Mouse (Mus musculus) gastrocnemius, postnatal 14 days (tissue): ENCODE results near the gene Gm20489. TPM values are rescaled to one million over a fixed set of nuclear protein-coding genes. Genes with fewer than 3 reads are reported as not detected.

Source experiments
- DNase-seq: peaks from one replicate; pipeline ENCODE4 v3.0.0; 2021; ENCODE audit warnings: mixed read lengths
- intact Hi-C: fragments of 180-260 bp; cut with DNase I; formaldehyde crosslinking; loops from one replicate; pipeline ENCODE4 v1.15.1; 2025; ENCODE audit warnings: low total_unique reads
- long read RNA-seq, 2 experiments: library from polyadenylated mRNA; stranded (forward); transcript quantifications; one replicate each; pipeline ENCODE4 v2.0.0; 2021
- total RNA-seq, 2 experiments: library from RNA; stranded (reverse); gene quantifications; 2 replicates each; pipeline ENCODE4 v1.2.3; 2021

Gene Gm20489
- total RNA-seq: not detected
- long read RNA-seq, experiment 1: 0 reads
- long read RNA-seq, experiment 2: 0 reads

- no peak for DNase-seq
- intact Hi-C loops: no loop called here
Observed at GRCm38 (mm10) chrX:101268755-101269124, at the start of gene Gm20489. TSS of gene Gm20489 (minus strand) at chrX:101269023.

DNA sequence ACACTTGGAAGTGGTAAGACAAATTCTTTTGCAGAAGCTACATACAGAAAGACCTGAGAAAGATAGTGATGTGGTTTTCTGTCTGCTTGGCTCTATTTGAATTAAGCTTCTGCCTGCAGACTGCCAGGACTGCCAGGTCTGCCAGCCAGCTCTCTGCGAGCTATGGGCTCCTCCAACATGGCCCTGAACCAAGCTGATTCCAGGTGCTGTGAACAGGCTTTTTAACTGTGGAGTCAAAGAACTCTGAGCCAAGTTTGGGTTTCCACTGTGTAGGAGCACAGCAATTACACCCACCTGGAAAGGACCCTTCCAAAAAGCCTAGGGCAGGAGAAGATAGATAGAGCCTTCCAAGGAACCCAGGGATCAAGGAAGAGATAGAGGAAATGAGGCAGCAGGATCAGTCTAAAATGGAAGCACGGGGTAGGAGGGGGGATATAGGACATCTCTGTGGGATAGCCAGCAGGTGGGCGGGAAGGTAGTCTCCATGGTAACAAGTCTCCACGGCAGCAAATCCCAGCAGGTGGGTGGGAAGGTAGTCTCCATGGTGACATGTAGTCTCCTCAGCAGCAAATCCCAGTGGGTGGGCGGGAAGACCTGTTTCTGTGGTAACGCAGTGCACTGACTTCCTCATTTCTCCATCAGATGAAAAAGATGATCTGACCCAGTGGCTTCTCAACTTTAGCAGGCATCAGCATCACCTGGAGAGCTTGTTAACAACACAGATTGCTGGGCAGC, 45.0 kb upstream of the Gm20489 start:
- intact Hi-C loops: no loop called here
- DNase-seq: no peak

GRCm38 (mm10) chrX:101309299-101309698, 40.5 kb upstream of the Gm20489 start:
- no peak for DNase-seq
- intact Hi-C loops: no loop called here

DNA sequence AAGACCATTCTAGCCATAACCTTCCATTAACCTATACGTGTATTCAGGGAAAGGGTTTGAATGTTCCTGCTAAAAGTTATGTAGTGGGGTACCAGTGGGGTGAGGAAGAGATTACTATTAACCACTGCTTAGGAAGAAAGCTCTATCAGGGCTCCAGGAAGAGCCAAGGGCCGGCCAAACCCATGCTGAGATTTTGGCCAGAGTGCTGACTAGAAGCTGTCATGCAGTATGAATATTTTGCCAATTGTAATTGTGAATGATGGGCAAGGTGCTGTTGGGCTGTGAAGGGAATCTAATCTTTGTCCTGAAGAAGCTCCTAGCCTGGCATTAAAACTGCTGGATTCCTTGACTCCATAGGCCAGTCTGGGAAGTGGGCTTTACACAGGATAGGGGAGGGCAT, 35.8 kb upstream of the Gm20489 start:
- intact Hi-C loops: no loop called here

GRCm38 (mm10) chrX:101301654-101302053, 32.8 kb upstream of the Gm20489 start:
- DNase-seq: no peak
- intact Hi-C loops: no loop called here

More for the DNA sequence above, 35.8 kb upstream of the Gm20489 start:
- no peak for DNase-seq

GRCm38 (mm10) chrX:101300427-101301030, 31.7 kb upstream of the Gm20489 start:
- intact Hi-C loops: no loop called here
- DNase-seq: peak; percentile 25

GRCm38 (mm10) chrX:101299473-101300426, 30.9 kb upstream of the Gm20489 start:
- DNase-seq: no peak
- intact Hi-C loops: no loop called here

DNA sequence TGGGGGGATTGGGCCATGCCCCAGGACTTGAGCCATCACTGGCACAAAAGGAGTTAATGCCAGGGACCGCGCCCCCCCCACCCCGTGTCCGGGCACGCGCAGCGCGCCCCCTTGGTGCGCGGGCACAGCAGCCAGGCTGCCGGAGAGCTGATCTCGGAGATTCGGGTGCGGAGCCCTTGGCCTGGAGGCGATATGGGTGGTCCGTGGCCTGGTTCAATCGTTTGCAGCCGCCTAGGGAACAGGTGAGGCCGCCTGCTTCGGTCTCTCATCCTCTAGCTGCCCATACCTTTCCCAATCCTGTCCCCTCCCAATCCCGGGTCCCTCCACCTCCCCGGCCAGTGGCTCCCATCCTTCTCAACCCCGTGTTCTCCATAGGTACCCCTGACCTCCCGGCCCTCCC, 30.2 kb upstream of the Gm20489 start, which contains the start of gene Nlgn3:
Nlgn3 (plus strand) TSS at position 114 of the 400 bp plus-strand sequence.
- intact Hi-C loops: no loop called here
- DNase-seq: no peak

DNA sequence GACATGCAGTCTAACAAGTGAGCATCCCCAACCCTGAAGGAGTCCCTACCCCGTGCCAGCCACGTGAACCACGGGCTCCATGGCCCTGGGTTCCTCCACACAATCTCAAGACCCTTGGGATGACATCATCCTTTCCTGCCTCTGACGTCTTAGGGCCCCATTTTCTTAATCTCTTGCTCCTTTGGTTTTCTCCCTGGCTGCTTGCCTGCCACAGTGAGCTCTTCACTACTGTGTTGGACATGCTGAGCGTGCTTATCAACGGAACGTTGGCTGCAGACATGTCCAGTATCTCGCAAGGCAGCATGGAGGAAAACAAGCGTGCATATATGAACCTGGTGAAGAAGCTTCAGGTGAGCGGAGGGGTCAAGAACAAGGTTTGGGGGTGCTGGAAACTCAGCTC, 21.3 kb upstream of the Gm20489 start:
- no peak for DNase-seq
- intact Hi-C loops: no loop called here

DNA sequence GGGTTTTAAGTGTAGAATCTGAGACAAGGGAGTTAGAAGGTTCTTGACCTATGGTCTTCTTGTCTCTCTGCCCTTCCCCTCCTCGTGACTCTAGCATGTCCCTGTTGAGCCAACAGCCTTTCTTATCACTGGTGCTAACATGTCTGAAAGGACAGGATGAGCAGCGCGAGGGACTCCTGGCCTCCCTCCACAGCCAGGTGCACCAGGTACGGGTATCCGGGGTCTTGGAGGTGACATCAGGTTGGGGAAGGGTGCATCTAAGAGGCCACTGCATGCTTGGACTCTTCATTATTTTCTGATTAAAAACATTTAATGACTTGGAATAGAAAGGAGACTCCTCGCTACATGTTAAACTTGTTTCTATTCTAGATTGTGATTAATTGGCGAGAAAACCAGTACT, 20.2 kb upstream of the Gm20489 start:
- no peak for DNase-seq
- intact Hi-C loops: no loop called here

DNA sequence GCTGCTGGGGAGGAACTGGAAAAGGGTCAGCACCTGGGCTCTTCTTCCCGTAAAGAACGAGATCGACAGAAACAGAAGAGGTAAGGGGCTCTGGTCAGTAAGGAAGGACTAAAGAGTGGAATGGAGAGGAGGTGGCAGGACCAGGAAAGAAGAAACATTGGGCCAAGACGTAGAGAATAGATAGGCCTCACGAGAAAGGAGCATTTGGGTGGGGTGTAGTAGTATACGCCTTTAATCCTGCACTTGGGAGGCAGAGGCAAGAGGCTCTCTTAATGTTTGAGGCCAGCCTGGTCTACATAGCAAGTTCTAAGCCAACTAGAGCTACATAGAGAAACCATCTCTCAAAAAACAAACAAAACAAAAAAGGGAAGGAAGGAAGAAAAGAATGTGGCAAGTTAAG, 19.6 kb upstream of the Gm20489 start:
- intact Hi-C loops: no loop called here
- DNase-seq: no peak

DNA sequence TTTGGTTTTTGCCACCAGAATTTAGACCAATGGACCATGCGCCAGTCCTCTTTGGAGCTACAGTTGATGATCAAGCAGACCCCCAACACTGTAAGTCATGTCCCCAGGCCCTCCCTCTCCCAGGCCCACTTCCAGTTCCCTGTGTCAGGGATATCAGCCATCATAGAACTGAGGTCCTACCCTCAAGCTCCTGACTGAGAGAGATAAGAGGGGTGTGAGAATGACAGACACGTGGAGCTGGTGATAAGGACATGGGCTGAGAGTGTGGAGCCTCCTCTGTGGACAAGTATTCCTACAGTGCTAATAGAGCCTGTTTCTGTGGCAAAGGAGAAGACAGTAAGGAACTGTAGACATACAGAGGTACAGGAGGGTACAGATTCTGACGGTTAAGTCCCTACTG, 18.7 kb upstream of the Gm20489 start:
- intact Hi-C loops: no loop called here
- DNase-seq: no peak

GRCm38 (mm10) chrX:101285953-101286670, 17.3 kb upstream of the Gm20489 start:
- DNase-seq: no peak
- intact Hi-C loops: no loop called here

- peak; percentile 38 for DNase-seq
- intact Hi-C loops: no loop called here
Observed at GRCm38 (mm10) chrX:101285534-101285933, 16.7 kb upstream of the Gm20489 start.

DNA sequence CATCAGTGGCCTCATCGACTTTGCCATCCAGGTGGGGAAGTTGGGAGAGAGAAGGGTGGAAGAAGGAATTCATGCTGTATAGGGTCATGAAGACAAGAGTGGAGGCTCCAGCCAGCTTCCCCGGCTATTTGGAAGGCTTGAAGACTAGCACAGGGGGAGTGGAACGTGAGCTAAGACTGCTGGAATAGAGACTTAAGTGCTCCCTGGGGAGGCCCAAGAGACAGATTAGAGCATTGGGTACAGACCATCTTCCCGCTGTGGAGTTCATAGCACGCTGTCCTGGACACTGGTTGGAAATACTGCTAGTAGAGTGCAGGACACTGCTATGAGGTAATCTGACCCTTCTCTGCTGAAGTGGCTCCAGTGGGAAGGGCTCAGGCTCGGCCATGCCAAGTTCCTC, 14.0 kb upstream of the Gm20489 start:
- DNase-seq: no peak
- intact Hi-C loops: no loop called here

- DNase-seq: peak; percentile 93
- intact Hi-C loops: no loop called here
Observed at GRCm38 (mm10) chrX:101273875-101274738, 5.3 kb upstream of the Gm20489 start, which contains the start of gene Med12. TSS of gene Med12 (plus strand) at chrX:101274030.

GRCm38 (mm10) chrX:101273410-101273809, 4.6 kb upstream of the Gm20489 start:
- intact Hi-C loops: no loop called here
- no peak for DNase-seq

GRCm38 (mm10) chrX:101268025-101268754, 633 bp downstream of the Gm20489 start, which contains the start of gene Il2rg:
TSS of gene Il2rg (minus strand) at chrX:101268255.
- intact Hi-C loops: no loop called here
- no peak for DNase-seq
